Mouse (Mus musculus): ENCODE measurements around the gene Lrrc3b. TPM values are rescaled to one million over a fixed set of nuclear protein-coding genes. Genes with fewer than 3 reads are reported as not detected.

Gene Lrrc3b
- polyA plus RNA-seq, 1 experiment from 2014 or later: 29.2 TPM

- H3K9me3 ChIP-seq (replicated peaks): no peaks in the 10 kb centered on the region
- H3K9ac ChIP-seq (replicated peaks): no peak overlapping the region
- no peaks in the 10 kb centered on the region for H3K4me1 ChIP-seq
- no peak for ATAC-seq (ENCODE audit: low FRiP score)
- H3K27ac ChIP-seq (replicated peaks): no peak overlapping the region
- no peak overlapping the region for H3K4me2 ChIP-seq
- 83% methylated on average over 1 of the region's 1 CpGs for WGBS
- H3K27me3 ChIP-seq (replicated peaks): no peaks in the 10 kb centered on the region
- no peak overlapping the region for H3K4me3 ChIP-seq (replicated peaks)
- no peaks in the 10 kb centered on the region for H3K36me3 ChIP-seq
These were observed 112.9 kb downstream of the Lrrc3b start for GRCm38 (mm10) chr14:15325872-15326271.

- WGBS: 90% methylated on average over 9 of the region's 9 CpGs
These were observed 116.2 kb downstream of the Lrrc3b start for GRCm38 (mm10) chr14:15322441-15323123.

DNA sequence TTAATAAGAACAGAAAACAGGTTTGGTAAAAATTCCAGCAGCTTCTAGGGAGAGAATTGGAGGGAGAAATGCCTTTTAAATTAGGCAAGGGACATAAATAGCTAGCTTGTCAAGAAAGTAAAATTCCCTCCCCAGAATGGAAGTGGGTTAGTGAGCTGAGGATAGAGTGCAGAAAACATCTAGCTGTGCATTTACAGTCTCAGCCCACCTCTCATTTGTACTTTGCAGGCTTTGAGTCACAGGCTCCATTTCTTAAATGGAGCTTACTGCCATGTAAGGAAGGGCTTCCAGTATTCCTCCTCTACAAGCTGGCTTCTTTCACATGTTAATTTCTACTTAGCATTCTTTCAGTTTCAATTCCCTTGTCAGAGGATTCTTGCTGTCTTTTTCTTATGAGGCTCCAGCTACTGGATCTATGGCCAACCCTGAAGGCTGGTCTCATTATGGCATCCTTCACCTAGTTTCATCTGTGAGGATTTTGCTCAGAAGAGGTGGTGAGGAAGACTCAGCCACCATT is 119.3 kb downstream of the Lrrc3b start:
- no peaks in the 10 kb centered on the region for H3K36me3 ChIP-seq
- no peak overlapping the region for H3K9ac ChIP-seq (replicated peaks)
- H3K4me1 ChIP-seq: no peaks in the 10 kb centered on the region
- no peak overlapping the region for H3K27ac ChIP-seq (replicated peaks)
- H3K4me3 ChIP-seq (replicated peaks): no peak overlapping the region
- no peak for ATAC-seq (ENCODE audit: low FRiP score)
- H3K27me3 ChIP-seq (replicated peaks): no peaks in the 10 kb centered on the region
- H3K4me2 ChIP-seq: no peak overlapping the region
- H3K9me3 ChIP-seq (replicated peaks): no peaks in the 10 kb centered on the region

More at GRCm38 (mm10) chr14:15322441-15323123, 116.2 kb downstream of the Lrrc3b start:
- Histone ChIP-seq H3K9me3 (replicated peaks) (no peaks in the 10 kb centered on the region), H3K4me2 (no peak overlapping the region), H3K4me1 (no peaks in the 10 kb centered on the region), H3K4me3 (replicated peaks) (no peak overlapping the region), H3K36me3 (no peaks in the 10 kb centered on the region), H3K27me3 (replicated peaks) (no peaks in the 10 kb centered on the region), H3K27ac (replicated peaks) (no peak overlapping the region), H3K9ac (replicated peaks) (no peak overlapping the region)
- ATAC-seq (ENCODE audit: low FRiP score): no peak

DNA sequence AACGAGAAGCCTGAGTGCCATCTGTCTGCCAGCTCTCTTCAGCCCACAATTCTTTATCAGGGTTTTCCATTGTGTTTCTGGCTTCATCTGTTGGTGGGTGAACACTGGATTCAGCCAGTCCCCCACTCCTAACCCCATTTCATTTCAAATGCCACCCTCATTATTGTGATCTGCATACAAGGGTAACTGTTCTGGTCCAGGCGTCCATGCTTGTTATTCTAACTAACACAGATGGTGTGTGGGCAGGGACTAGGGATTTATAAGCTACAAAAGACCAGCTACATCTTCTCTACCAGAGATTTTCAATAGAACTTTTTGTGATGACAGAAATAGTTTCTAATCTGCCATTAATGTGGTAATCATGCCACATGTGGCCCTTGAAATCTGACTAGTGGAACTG is 130.2 kb downstream of the Lrrc3b start:
- Histone ChIP-seq H3K4me1 (no peaks in the 10 kb centered on the region), H3K9ac (replicated peaks) (no peak overlapping the region), H3K4me3 (replicated peaks) (no peak overlapping the region), H3K36me3 (no peaks in the 10 kb centered on the region), H3K9me3 (replicated peaks) (no peaks in the 10 kb centered on the region), H3K27me3 (replicated peaks) (no peaks in the 10 kb centered on the region), H3K27ac (replicated peaks) (no peak overlapping the region), H3K4me2 (no peak overlapping the region)
- WGBS: 79% methylated on average over 2 of the region's 2 CpGs
- no peak for ATAC-seq (ENCODE audit: low FRiP score)
